Comparison of ENCODE assay signal across 8 mouse cellular contexts in genomic region chr9:118478458-118478838, GRCm38 (mm10). TPM values are rescaled to one million over a fixed set of nuclear protein-coding genes. Genes with fewer than 3 reads are reported as not detected.
DNase-seq lines count a peak whose midpoint lies in the region; ATAC-seq and TF ChIP-seq lines count a peak whose summit lies in the region.
"Had no signal": no experiment of that assay in that cellular context is flagged by ENCODE, and none has a peak within 500 bp of the region (broad histone marks: within the 10 kb centered on the region; RNA-seq: fewer than 3 reads in every experiment).

No protein-coding gene starts in this region.

- peaks cover 31% of the 10 kb centered on the region for H3K4me1 ChIP-seq in embryonic facial prominence, embryonic 10.5 days
- peaks cover 20% of the 10 kb centered on the region for H3K4me1 ChIP-seq in intestine, embryonic 15.5 days (replicated peaks)
- H3K4me1 ChIP-seq in lung, postnatal 0 days (ENCODE audit: insufficient read depth, low read depth, low read length) = 0 out of 2 replicates have a peak, but pooled peaks cover 2% of the 10 kb centered on the region
- 0 out of 2 replicates have a peak, but pooled peaks cover 2% of the 10 kb centered on the region for H3K4me1 ChIP-seq in stomach, postnatal 0 days (replicated peaks; ENCODE audit: control insufficient read depth, insufficient read depth)

- H3K9me3 ChIP-seq in embryonic facial prominence, embryonic 10.5 days = no peaks in the 10 kb centered on the region
- no peaks in the 10 kb centered on the region for H3K9me3 ChIP-seq in intestine, embryonic 15.5 days
- H3K9me3 ChIP-seq in lung, postnatal 0 days (ENCODE audit: low read length) = no peaks in the 10 kb centered on the region
- no peaks in the 10 kb centered on the region for H3K9me3 ChIP-seq in stomach, postnatal 0 days (ENCODE audit: control insufficient read depth, low read length)

- TF ChIP-seq EP300 in lung, postnatal 0 days (IDR thresholded peaks at IDR 0.05) = no peak
- no peak for TF ChIP-seq EP300 in stomach, postnatal 0 days (optimal IDR thresholded peaks at IDR 0.05)

- TF ChIP-seq CTCF in Patski (IDR thresholded peaks at IDR 0.05) = peak; percentile 53
- TF ChIP-seq CTCF in lung, postnatal 0 days (IDR thresholded peaks at IDR 0.05) = peak; percentile 27; the same call in 1 of the 2 replicates
- TF ChIP-seq CTCF in stomach, postnatal 0 days (IDR thresholded peaks at IDR 0.05; ENCODE audit: low read depth) = peak; percentile 40

- ATAC-seq in CD4-positive, CD25-positive, alpha-beta regulatory T cell, adult 4 months = peak; percentile 8
- ATAC-seq in Patski = peak; percentile 41
- ATAC-seq in intestine, embryonic 15.5 days = peak; percentile 69; the same call in 1 of the 2 replicates
- peak; percentile 16; the same call in 1 of the 2 replicates for ATAC-seq in lung, postnatal 0 days
- ATAC-seq in stomach, postnatal 0 days (ENCODE audit: low FRiP score, low TSS enrichment) = 0 out of 2 replicates have a peak, but pooled peaks have one; percentile 44

- peaks cover 18% of the 10 kb centered on the region for H3K27me3 ChIP-seq in Patski
- peaks cover 98% of the 10 kb centered on the region for H3K27me3 ChIP-seq in embryonic facial prominence, embryonic 10.5 days (replicated peaks; ENCODE audit: low read depth, poor library complexity, severe bottlenecking)
- H3K27me3 ChIP-seq in intestine, embryonic 15.5 days (replicated peaks) = peaks cover 76% of the 10 kb centered on the region
- H3K27me3 ChIP-seq in lung, postnatal 0 days (replicated peaks; ENCODE audit: insufficient read depth, low read length) = peaks cover 87% of the 10 kb centered on the region
- peaks cover 44% of the 10 kb centered on the region for H3K27me3 ChIP-seq in stomach, postnatal 0 days (ENCODE audit: control insufficient read depth, insufficient read depth, low read length)

- POLR2A ChIA-PET in Patski (lab: Charles Lee) = interaction anchor here (0.6 kb wide), 1 partner anchor 1449 kb away, joined by 4 read pairs; no protein-coding TSS in a partner anchor

- no peaks in the 10 kb centered on the region for H3K36me3 ChIP-seq in embryonic facial prominence, embryonic 10.5 days (replicated peaks)
- no peaks in the 10 kb centered on the region for H3K36me3 ChIP-seq in intestine, embryonic 15.5 days
- no peaks in the 10 kb centered on the region for H3K36me3 ChIP-seq in lung, postnatal 0 days (ENCODE audit: insufficient read depth, low read length)
- H3K36me3 ChIP-seq in stomach, postnatal 0 days (ENCODE audit: control insufficient read depth, insufficient read depth, low read length) = no peaks in the 10 kb centered on the region

- CTCF ChIA-PET in Patski (lab: Charles Lee) = interaction anchor here (0.8 to 1.5 kb wide), 2 partner anchors 11 to 90 kb away, joined by 3 to 5 read pairs; no protein-coding TSS in a partner anchor

- H3K27ac ChIP-seq in embryonic facial prominence, embryonic 10.5 days (replicated peaks) = no peak overlapping the region
- no peak overlapping the region for H3K27ac ChIP-seq in intestine, embryonic 15.5 days
- no peak overlapping the region for H3K27ac ChIP-seq in lung, postnatal 0 days (ENCODE audit: low read length)
- no peak overlapping the region for H3K27ac ChIP-seq in stomach, postnatal 0 days (replicated peaks)

- no peak overlapping the region for H3K9ac ChIP-seq in intestine, embryonic 15.5 days
- H3K9ac ChIP-seq in lung, postnatal 0 days (replicated peaks; ENCODE audit: low read depth) = no peak overlapping the region
- no peak overlapping the region for H3K9ac ChIP-seq in stomach, postnatal 0 days (ENCODE audit: low read length)

- WGBS in embryonic facial prominence, embryonic 10.5 days = under 1% methylated on average over 29 of the region's 29 CpGs
- WGBS in intestine, embryonic 15.5 days = under 1% methylated on average over 24 of the region's 29 CpGs
- whole genome bisulfite sequencing in lung, postnatal 0 days = 2% methylated on average over 25 of the region's 29 CpGs
- 1% methylated on average over 22 of the region's 29 CpGs for WGBS in stomach, postnatal 0 days

- H3K4me3 ChIP-seq in embryonic facial prominence, embryonic 10.5 days = peak overlapping the region; percentile 53
- H3K4me3 ChIP-seq in intestine, embryonic 15.5 days (replicated peaks) = peak overlapping the region; percentile 43
- H3K4me3 ChIP-seq in lung, postnatal 0 days (ENCODE audit: low read depth, low read length) = peak overlapping the region; percentile 42
- H3K4me3 ChIP-seq in stomach, postnatal 0 days (ENCODE audit: low read depth, low read length) = peak overlapping the region; percentile 41
- H3K4me3 ChIP-seq: erythroblast, embryonic 14.5 days had no signal

- H3K4me2 ChIP-seq in intestine, embryonic 15.5 days (replicated peaks) = peak overlapping the region; percentile 87
- H3K4me2 ChIP-seq in lung, postnatal 0 days (replicated peaks; ENCODE audit: low read depth, low read length) = peak overlapping the region; percentile 70
- H3K4me2 ChIP-seq in stomach, postnatal 0 days (replicated peaks; ENCODE audit: low read depth) = peak overlapping the region; percentile 74

- no peak for DNase-seq in Patski (ENCODE audit: low read depth, low spot score)
- peak; percentile 69 for DNase-seq in embryonic facial prominence, embryonic 10.5 days (ENCODE audit: low spot score)
- no peak for DNase-seq in lung, postnatal 0 days (ENCODE audit: low spot score)
- peak; percentile 45 for DNase-seq in stomach, postnatal 0 days (ENCODE audit: low spot score)
- no peak for DNase-seq in right cerebral cortex, postnatal 25 days

- in situ Hi-C loops in Patski (cut with MboI; ENCODE audit: low pct_unique_long_range_greater_than_20kb) = no loop called here

RNA-seq across cellular contexts. Expression of gene Eomes, which starts 0.4 kb away (rescaled TPM):
- polyA plus RNA-seq in CD4-positive, CD25-positive, alpha-beta regulatory T cell, adult 4 months (2017; shearing (Covaris generic)) = under 1 TPM; 0.28 to 0.54 TPM
- polyA plus RNA-seq in Patski (2021) = 0.59 TPM
- 0.24 and 0.36 TPM in 2 replicates for polyA plus RNA-seq in embryonic facial prominence, embryonic 10.5 days (2016; fragmentation: Nextera tagmentation; extraction: Ambion mirVana)
- 0.13 and 0.18 TPM in 2 replicates for polyA plus RNA-seq in intestine, embryonic 15.5 days (2015; fragmentation: Nextera tagmentation; extraction: Ambion mirVana)
- polyA plus RNA-seq in lung, postnatal 0 days (2015; fragmentation: Nextera tagmentation; extraction: Ambion mirVana) = 0.05 and 0.06 TPM in 2 replicates
- 0.07 and 0.11 TPM in 2 replicates for polyA plus RNA-seq in stomach, postnatal 0 days (2015; fragmentation: Nextera tagmentation; extraction: Ambion mirVana)
- polyA plus RNA-seq: erythroblast, embryonic 14.5 days had no signal

RNA-seq across cellular contexts. Expression of gene Golga4, which starts 27.6 kb away (rescaled TPM):
- 10 to 100 TPM; 24.4 to 30.7 TPM for polyA plus RNA-seq in CD4-positive, CD25-positive, alpha-beta regulatory T cell, adult 4 months (2017; shearing (Covaris generic))
- 96.8 TPM for polyA plus RNA-seq in Patski (2021)
- 41.6 and 43.1 TPM in 2 replicates for polyA plus RNA-seq in embryonic facial prominence, embryonic 10.5 days (2016; fragmentation: Nextera tagmentation; extraction: Ambion mirVana)
- polyA plus RNA-seq in intestine, embryonic 15.5 days (2015; fragmentation: Nextera tagmentation; extraction: Ambion mirVana) = 59.5 and 61.6 TPM in 2 replicates
- polyA plus RNA-seq in lung, postnatal 0 days (2015; fragmentation: Nextera tagmentation; extraction: Ambion mirVana) = 30.6 and 35.6 TPM in 2 replicates
- polyA plus RNA-seq in stomach, postnatal 0 days (2015; fragmentation: Nextera tagmentation; extraction: Ambion mirVana) = 34.2 and 37.0 TPM in 2 replicates

Comparison
In these comparisons a context has a peak if more than half of its experiments do, and no peak if none do; other contexts are left out.
1. ATAC-seq: peak in every context shown above with its lines; median percentile 69 in intestine, embryonic 15.5 days; 44 in stomach, postnatal 0 days; 41 in Patski; 16 in lung, postnatal 0 days; 8 in CD4-positive, CD25-positive, alpha-beta regulatory T cell, adult 4 months.
2. DNase-seq: peak in embryonic facial prominence, embryonic 10.5 days (single experiment) and stomach, postnatal 0 days (single experiment); none in Patski (single experiment), lung, postnatal 0 days (single experiment) and right cerebral cortex, postnatal 25 days (single experiment).
3. Peak in every context shown above with its lines, with median percentiles within 50 percentile points of each other: CTCF ChIP-seq, H3K4me3 ChIP-seq and H3K4me2 ChIP-seq.